Mouse (Mus musculus) forebrain, embryonic 14.5 days (tissue): Measurements from ENCODE around the gene Zbtb7b. TPM values are rescaled to one million over a fixed set of nuclear protein-coding genes. Genes with fewer than 3 reads are reported as not detected.

Experiments
- ATAC-seq: fragments of 200-750 bp; cut with Nextera tagmentation; 2 replicates; pipeline ENCODE4 v1.8.0; 2017; ENCODE audit warnings: mild to moderate bottlenecking, moderate library complexity
- DNase-seq: peaks from one replicate; pipeline ENCODE4 v3.0.0-alpha.2; 2015; ENCODE audit warnings: low spot score
- H3K27ac ChIP-seq: fragments of 300-500 bp; sonication (generic); 2 replicates; pipeline ENCODE4 v1.5.1; 2014; ENCODE audit warnings: low read depth, mild to moderate bottlenecking, control low read depth, low read length, moderate library complexity
- H3K27me3 ChIP-seq: fragments of 300-500 bp; sonication (generic); replicated peaks from 2 replicates; pipeline ENCODE4 v1.6.1; 2014; ENCODE audit warnings: low read length, control low read depth, mixed read lengths; ENCODE audit not compliant: control insufficient read depth, insufficient read depth
- H3K36me3 ChIP-seq: fragments of 300-500 bp; sonication (generic); 2 replicates; pipeline ENCODE4 v1.6.1; 2014; ENCODE audit warnings: low read length, control low read depth; ENCODE audit not compliant: control insufficient read depth, insufficient read depth
- H3K4me1 ChIP-seq: fragments of 300-500 bp; sonication (generic); 2 replicates; pipeline ENCODE4 v1.6.1; 2014; ENCODE audit warnings: antibody characterized with exemption, low read length, control low read depth; ENCODE audit not compliant: control insufficient read depth, insufficient read depth
- H3K4me2 ChIP-seq: fragments of 300-500 bp; sonication (generic); 2 replicates; pipeline ENCODE4 v1.6.1; 2014; ENCODE audit warnings: mild to moderate bottlenecking, control low read depth, low read length
- H3K4me3 ChIP-seq: fragments of 300-500 bp; sonication (generic); 2 replicates; pipeline ENCODE4 v1.5.1; 2014; ENCODE audit warnings: low read depth, low read length, control low read depth
- H3K9ac ChIP-seq: fragments of 300-500 bp; sonication (generic); 2 replicates; pipeline ENCODE4 v1.6.1; 2014; ENCODE audit warnings: mild to moderate bottlenecking, low read length, control low read depth, moderate library complexity
- H3K9me3 ChIP-seq: fragments of 300-500 bp; sonication (generic); replicated peaks from 2 replicates; pipeline ENCODE4 v1.6.1; 2016; ENCODE audit warnings: low read length, control low read depth, mixed read lengths; ENCODE audit not compliant: control insufficient read depth
- WGBS: fragments of 180-500 bp; shearing (Covaris S2); extraction: QIAGEN DNeasy Blood & Tissue Kit; methylation state at CpG from one replicate; pipeline ENCODE4 v1.1.7; 2014; 5-methylcytosine and 5-hydroxymethylcytosine counted together
- polyA plus RNA-seq: library from polyadenylated mRNA; unstranded; fragments of >200 nt; fragmentation: Nextera tagmentation; extraction: Ambion mirVana; gene quantifications from 2 replicates; pipeline ENCODE4 v1.2.1, GENCODE M21; 2014

Gene Zbtb7b
- polyA plus RNA-seq, 1 experiment from 2014 or later = 0.28 TPM

DNA sequence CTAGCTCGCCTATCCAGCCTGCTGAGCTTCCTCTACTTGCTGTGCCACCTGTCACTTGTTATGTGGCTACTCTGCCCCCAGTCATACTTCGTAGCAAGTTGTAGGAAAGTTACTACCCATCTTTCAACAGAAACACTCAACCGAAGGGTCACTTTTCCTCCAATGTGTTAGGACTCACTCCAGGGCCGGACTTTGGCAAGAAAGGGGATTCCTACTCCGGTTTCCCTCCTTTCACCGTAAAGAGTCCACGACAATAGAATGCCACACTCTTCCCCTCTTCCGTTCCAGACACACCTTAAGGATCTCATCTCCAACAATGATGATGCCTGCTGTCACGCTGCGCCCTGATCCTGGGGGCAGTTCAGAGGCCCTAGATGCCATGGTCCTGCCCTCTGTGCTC is 16.3 kb upstream of the Zbtb7b start:
- DNase-seq = no peak
- H3K36me3 ChIP-seq = peaks cover 25% of the 10 kb centered on the region
- H3K4me1 ChIP-seq = peaks cover 6% of the 10 kb centered on the region
- H3K9ac ChIP-seq = peak overlapping the region; percentile 54
- 78% methylated on average over 10 of the region's 10 CpGs for WGBS
- ATAC-seq = no peak
- H3K4me3 ChIP-seq = peak overlapping the region; percentile 39
- H3K9me3 ChIP-seq = no peaks in the 10 kb centered on the region
- H3K4me2 ChIP-seq = peak overlapping the region; percentile 62
- no peaks in the 10 kb centered on the region for H3K27me3 ChIP-seq
- H3K27ac ChIP-seq = no peak overlapping the region

DNA sequence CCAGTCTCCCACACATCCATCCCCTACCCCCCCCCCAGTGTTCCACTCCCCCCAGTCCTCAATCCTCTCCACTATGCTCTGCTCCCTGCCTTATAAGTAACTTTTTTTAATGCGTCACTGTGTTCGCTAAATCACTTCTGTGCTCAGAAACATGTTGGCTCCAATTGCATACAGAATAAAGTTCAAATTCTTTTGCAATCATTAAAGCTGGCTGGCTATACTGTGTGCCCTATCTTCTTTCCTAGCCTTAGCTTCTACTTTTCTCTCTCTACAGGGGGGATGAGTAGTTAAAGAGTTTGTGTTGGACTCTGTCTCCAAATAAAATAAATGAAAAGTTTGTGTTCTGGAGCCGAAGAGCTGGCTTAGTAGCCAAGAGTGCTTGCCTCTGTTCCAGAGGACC is 15.1 kb upstream of the Zbtb7b start:
- H3K9me3 ChIP-seq = no peaks in the 10 kb centered on the region
- no peak overlapping the region for H3K4me2 ChIP-seq
- WGBS = 95% methylated on average over 3 of the region's 3 CpGs
- peaks cover 30% of the 10 kb centered on the region for H3K36me3 ChIP-seq
- ATAC-seq = no peak
- H3K9ac ChIP-seq = no peak overlapping the region
- peaks cover 6% of the 10 kb centered on the region for H3K4me1 ChIP-seq
- no peaks in the 10 kb centered on the region for H3K27me3 ChIP-seq
- no peak overlapping the region for H3K4me3 ChIP-seq
- H3K27ac ChIP-seq = no peak overlapping the region
- no peak for DNase-seq

DNA sequence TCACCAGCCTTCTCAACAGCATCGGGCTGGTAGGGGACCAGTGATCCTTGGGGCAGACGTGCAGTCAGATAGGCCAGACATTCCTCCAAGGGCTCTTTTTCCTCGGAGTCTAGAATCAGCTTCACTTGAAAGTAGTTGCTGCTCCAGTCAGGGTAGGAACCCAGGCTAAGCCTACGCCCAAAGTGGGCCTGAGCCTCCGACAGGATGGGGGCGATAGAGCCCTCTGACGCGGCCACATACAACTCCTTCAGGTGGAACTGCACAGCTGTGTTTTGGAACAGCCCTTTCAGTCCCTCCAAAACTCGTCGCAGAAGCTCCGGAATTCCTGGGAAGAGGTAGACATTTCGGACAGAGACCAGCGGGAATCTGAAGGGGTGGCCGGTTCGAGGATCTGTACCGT is 13.9 kb upstream of the Zbtb7b start:
- peaks cover 29% of the 10 kb centered on the region for H3K36me3 ChIP-seq

DNA sequence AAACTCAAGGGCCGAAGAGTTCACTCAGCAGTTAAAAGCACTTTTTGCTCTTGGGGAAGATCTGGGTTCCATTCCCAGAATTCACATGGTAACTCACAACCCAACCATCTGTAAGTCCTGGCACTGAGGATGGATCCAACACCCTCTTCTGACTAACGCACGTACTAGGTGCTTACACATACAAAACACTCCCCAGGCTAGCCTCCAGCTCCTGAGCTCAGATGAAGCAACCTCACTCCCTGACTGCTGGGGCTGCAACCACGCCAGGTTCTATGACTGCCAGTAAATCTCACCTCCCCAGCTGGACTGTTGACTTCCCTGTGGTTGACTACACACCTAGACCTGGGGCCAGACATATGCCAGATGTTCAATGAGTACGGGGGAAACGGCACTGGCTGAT is 12.3 kb upstream of the Zbtb7b start:
- no peak overlapping the region for H3K27ac ChIP-seq
- peaks cover 6% of the 10 kb centered on the region for H3K4me1 ChIP-seq
- no peak overlapping the region for H3K4me2 ChIP-seq
- 92% methylated on average over 6 of the region's 6 CpGs for WGBS
- ATAC-seq (no peak), DNase-seq (no peak)
- peaks cover 45% of the 10 kb centered on the region for H3K36me3 ChIP-seq
- H3K9ac ChIP-seq = no peak overlapping the region
- H3K4me3 ChIP-seq = no peak overlapping the region
- H3K9me3 ChIP-seq = no peaks in the 10 kb centered on the region
- H3K27me3 ChIP-seq = no peaks in the 10 kb centered on the region

More for the DNA sequence above, 13.9 kb upstream of the Zbtb7b start:
- Histone ChIP-seq H3K4me3 (no peak overlapping the region), H3K9me3 (no peaks in the 10 kb centered on the region), H3K9ac (no peak overlapping the region), H3K27me3 (no peaks in the 10 kb centered on the region), H3K4me2 (no peak overlapping the region), H3K27ac (no peak overlapping the region), H3K4me1 (peaks cover 6% of the 10 kb centered on the region)
- WGBS = 63% methylated on average over 16 of the region's 16 CpGs
- DNase-seq (no peak), ATAC-seq (no peak)

DNA sequence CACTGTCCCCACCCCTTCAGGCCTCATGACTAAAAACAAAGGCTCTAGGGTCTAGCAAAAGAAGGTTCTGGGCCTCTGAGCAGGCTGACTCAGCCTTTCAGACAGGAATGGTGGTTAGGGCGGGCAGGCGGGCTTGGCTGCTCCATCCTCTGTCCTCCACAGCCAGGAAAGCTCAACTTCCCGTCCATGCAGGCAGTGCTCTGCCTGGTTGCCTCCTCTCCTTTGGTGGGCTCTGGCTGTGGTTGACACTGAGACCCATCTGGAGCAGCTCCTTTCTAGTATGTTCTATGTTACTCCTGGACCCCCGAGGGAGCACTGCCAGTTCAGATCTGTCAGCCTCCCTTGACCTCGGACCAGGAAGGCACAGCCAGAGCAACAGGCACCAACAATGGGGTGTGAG is 8.1 kb upstream of the Zbtb7b start, which contains the start of gene Lenep:
Gene Lenep, minus strand, starts transcription at position 101 of the 400 bp plus-strand sequence.
- H3K4me1 ChIP-seq = no peaks in the 10 kb centered on the region
- no peak within 1 kb of the TSS for H3K4me2 ChIP-seq
- WGBS = 69% methylated on average over 5 of the region's 5 CpGs
- no peak within 1 kb of the TSS for H3K27ac ChIP-seq
- ATAC-seq (no peak), DNase-seq (no peak)
- no peaks in the 10 kb centered on the region for H3K27me3 ChIP-seq
- H3K4me3 ChIP-seq = no peak within 1 kb of the TSS
- H3K36me3 ChIP-seq = peaks cover 51% of the 10 kb centered on the region
- H3K9me3 ChIP-seq = no peaks in the 10 kb centered on the region
- H3K9ac ChIP-seq = no peak within 1 kb of the TSS

DNA sequence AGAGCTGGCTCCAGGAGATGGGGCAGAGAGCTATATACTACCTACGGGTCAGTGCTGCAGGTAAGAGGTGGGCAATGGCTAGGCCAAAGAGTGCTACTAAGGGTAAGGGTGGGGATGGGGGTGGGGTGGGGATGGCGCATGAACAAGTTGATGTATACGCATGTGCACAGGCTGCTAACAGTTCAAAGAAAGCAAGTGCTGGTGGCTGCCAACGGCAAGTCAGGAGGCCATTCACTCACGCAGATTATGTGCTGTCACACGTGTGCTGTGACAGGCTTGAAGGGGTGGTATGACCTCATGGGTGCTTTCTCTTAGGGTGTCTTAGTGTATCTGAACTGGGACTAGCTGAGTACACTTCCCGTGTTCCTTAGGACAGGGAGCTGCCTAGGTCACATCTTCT is 6.8 kb upstream of the Zbtb7b start:
- Histone ChIP-seq H3K27me3 (no peaks in the 10 kb centered on the region), H3K27ac (no peak overlapping the region), H3K4me2 (no peak overlapping the region), H3K36me3 (peaks cover 47% of the 10 kb centered on the region), H3K9me3 (no peaks in the 10 kb centered on the region), H3K4me3 (no peak overlapping the region), H3K4me1 (no peaks in the 10 kb centered on the region), H3K9ac (no peak overlapping the region)
- DNase-seq = no peak
- 93% methylated on average over 7 of the region's 7 CpGs for WGBS
- no peak for ATAC-seq

DNA sequence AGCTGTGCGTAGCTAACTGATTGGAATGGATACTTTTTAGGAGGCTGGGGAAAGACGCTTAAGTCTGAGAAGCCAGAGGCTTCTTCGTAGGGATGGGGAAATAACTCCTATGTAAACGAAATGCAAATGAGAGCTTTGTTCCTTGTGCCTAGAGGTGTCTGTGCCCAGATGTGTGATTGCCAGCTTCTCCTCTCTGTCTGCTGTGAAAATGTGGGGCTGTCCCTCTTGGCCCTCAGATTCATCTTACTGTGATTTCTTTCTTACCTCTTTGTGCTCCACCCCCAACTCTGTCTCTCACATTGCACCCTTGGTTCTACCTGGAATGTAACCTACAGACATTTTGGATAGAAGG is 2.1 kb upstream of the Zbtb7b start:
- H3K4me1 ChIP-seq = peaks cover 32% of the 10 kb centered on the region
- no peak for ATAC-seq
- WGBS = under 1% methylated on average over 4 of the region's 4 CpGs
- peak overlapping the region; percentile 61; the same call in 1 of the 2 replicates for H3K9ac ChIP-seq
- H3K4me2 ChIP-seq = peak overlapping the region; percentile 99
- H3K27ac ChIP-seq = no peak overlapping the region
- no peaks in the 10 kb centered on the region for H3K9me3 ChIP-seq
- H3K27me3 ChIP-seq = peaks cover 18% of the 10 kb centered on the region
- no peak overlapping the region; the same call in 1 of the 2 replicates for H3K4me3 ChIP-seq
- DNase-seq = no peak
- H3K36me3 ChIP-seq = peaks cover 6% of the 10 kb centered on the region

DNA sequence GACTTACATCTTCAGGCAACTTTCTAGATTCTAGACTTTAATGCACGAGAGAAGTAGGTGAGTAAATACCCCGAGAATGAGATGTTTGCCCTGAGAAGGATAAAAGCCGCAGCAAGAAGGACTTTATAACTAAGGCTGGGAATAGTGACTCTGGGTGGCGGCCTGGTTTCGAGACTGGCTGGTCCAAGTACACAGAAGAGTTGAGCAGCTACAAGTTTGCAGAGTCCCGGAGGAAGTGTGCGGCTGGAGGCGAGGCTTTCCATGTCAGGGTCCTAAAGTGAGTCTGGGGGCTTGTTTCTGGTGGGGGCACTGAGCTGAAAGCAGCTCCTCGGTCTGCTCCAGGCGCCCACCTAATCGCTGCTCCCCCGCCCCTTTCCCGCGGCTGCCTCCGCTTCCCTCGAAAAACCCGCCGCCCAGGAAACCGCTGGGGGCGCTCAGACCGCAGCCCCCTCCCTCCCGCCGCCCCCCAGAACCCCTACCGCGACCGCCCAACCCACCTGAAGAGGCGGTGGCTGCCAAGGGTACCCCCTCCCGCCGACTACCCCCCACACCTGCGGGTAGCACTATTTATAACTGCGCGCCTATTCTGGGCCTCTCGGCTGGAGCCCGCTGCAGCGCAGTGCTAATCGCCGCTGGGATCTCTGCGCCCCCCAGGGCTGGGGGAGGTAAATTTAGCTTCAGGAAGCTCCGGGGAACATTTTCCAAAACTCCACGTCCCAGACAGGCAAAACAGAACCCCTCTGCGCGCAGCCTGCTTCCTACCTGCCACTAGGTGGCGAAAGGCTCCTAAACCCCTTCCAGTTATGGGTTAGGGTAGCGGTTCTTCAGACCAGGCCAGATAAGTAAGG is 1.5 kb upstream of the Zbtb7b start:
- Histone ChIP-seq H3K4me2 (peak overlapping the region; percentile 99), H3K27ac (no peak overlapping the region), H3K36me3 (peaks cover under 1% of the 10 kb centered on the region; the same call in 1 of the 2 replicates), H3K9ac (peak overlapping the region; percentile 61), H3K27me3 (peaks cover 18% of the 10 kb centered on the region), H3K4me1 (peaks cover 38% of the 10 kb centered on the region), H3K9me3 (no peaks in the 10 kb centered on the region), H3K4me3 (peak overlapping the region; percentile 37)
- DNase-seq (peak; percentile 83), ATAC-seq (no peak)
- 1% methylated on average over 44 of the region's 44 CpGs for WGBS

DNA sequence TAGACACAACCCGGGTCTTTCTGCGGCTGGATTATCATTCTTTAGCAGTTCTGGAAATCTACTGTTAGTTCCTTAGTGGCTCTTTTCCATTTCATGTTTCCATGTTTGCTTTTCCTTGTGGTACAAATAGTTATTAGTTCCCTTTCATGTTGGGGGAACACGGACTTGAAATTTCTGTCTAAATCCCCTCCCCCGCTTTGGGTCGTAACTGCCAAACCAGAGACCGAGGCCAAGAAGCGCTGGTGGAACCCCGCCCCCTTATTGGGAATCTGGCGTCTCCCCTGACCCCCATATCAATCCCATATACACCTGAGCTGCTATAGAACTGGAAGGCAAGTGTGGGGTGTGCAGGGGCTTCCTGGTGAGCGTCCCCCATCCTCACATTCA is 836 bp upstream of the Zbtb7b start:
- ATAC-seq (no peak), DNase-seq (no peak)
- Histone ChIP-seq H3K36me3 (no peaks in the 10 kb centered on the region), H3K27me3 (peaks cover 18% of the 10 kb centered on the region), H3K9ac (no peak overlapping the region), H3K4me2 (peak overlapping the region; percentile 99), H3K4me3 (peak overlapping the region; percentile 37), H3K9me3 (no peaks in the 10 kb centered on the region), H3K27ac (no peak overlapping the region), H3K4me1 (peaks cover 44% of the 10 kb centered on the region)
- WGBS = 4% methylated on average over 10 of the region's 10 CpGs
